Mouse (Mus musculus) small intestine, adult 2 months (tissue): ENCODE measurements around the gene Zfp1.

Source experiments
- CTCF ChIP-seq: fragments of 200-500 bp; IDR thresholded peaks from 2 replicates; pipeline ENCODE4 v1.5.1; 2012; ENCODE audit warnings: low read depth, mild to moderate bottlenecking, control low read depth, inconsistent platforms, low read length, moderate library complexity, mixed read lengths; ENCODE audit not compliant: insufficient replicate concordance, insufficient read length; ENCODE audit errors: extremely low read depth
- POLR2A ChIP-seq: fragments of 200-500 bp; IDR thresholded peaks from 2 replicates; pipeline ENCODE4 v1.6.1; 2012; ENCODE audit warnings: low read depth, mild to moderate bottlenecking, control low read depth, inconsistent platforms, low read length, moderate library complexity

DNA sequence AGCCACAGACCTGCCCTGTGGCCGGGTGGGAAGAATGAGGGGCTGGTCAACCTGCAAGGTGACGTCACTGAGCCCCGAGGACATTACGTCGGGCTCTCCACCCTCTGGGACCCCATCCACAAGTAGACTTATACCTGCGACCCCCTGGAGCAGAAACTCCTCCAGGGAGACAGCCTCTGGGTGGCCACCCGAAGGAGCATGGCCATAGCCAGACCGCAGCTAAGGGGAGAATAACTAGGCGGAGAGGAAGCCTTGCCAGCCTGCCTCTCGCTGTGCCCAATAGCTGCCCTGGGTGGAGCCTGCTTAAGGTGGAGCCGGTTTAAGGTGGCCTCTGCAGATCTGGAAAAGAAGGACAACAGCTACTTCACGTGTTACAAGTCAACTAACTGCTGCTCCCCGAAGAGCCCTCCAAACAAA, 13.1 kb upstream of the Zfp1 start, which contains the start of gene Ldhd:
- TF ChIP-seq CTCF, result no peak
- TF ChIP-seq POLR2A, result no peak
